Mouse (Mus musculus): Measurements from ENCODE around the gene Lmo2. TPM values are rescaled to one million over a fixed set of nuclear protein-coding genes. Genes with fewer than 3 reads are reported as not detected.

The Lmo2 gene
- polyA plus RNA-seq, 1 experiment from 2014 or later = 33.1 TPM

- peak; percentile 98 for ATAC-seq (ENCODE audit: low FRiP score, low TSS enrichment)
- peak within 1 kb of the TSS; percentile 71 for H3K27ac ChIP-seq (ENCODE audit: low read length)
- 1% methylated on average over 40 of the region's 44 CpGs for WGBS
These were observed 69.8 kb downstream of the Lmo2 start, which contains the start of gene Fbxo3 for GRCm38 (mm10) chr2:104027458-104028138. Gene Fbxo3 (plus strand): TSS chr2:104027721.

GRCm38 (mm10) chr2:104028139-104028723 is 70.4 kb downstream of the Lmo2 start, which contains the start of gene 4931422A03Rik:
Gene 4931422A03Rik (minus strand): TSS chr2:104028361.
- Histone ChIP-seq H3K9ac (replicated peaks; ENCODE audit: low read length) (peak within 1 kb of the TSS; percentile 98), H3K4me3 (ENCODE audit: low read length) (peak within 1 kb of the TSS; percentile 99), H3K4me2 (replicated peaks; ENCODE audit: low read depth, low read length) (peak within 1 kb of the TSS; percentile 91), H3K27me3 (ENCODE audit: insufficient read depth, low read length) (no peaks in the 10 kb centered on the region), H3K36me3 (ENCODE audit: insufficient read depth, low read length) (peaks cover 5% of the 10 kb centered on the region; the same call in 1 of the 2 replicates), H3K4me1 (ENCODE audit: insufficient read depth, low read length) (peaks cover 20% of the 10 kb centered on the region; the same call in 1 of the 2 replicates), H3K27ac (ENCODE audit: low read length) (peak within 1 kb of the TSS; percentile 71), H3K9me3 (ENCODE audit: low read length) (no peaks in the 10 kb centered on the region)
- under 1% methylated on average over 32 of the region's 32 CpGs for WGBS
- ATAC-seq (ENCODE audit: low FRiP score, low TSS enrichment) = peak; percentile 86; the same call in 1 of the 2 replicates

More at GRCm38 (mm10) chr2:104027458-104028138, 69.8 kb downstream of the Lmo2 start, which contains the start of gene Fbxo3:
- Histone ChIP-seq H3K4me2 (replicated peaks; ENCODE audit: low read depth, low read length) (peak within 1 kb of the TSS; percentile 91), H3K27me3 (ENCODE audit: insufficient read depth, low read length) (no peaks in the 10 kb centered on the region), H3K9me3 (ENCODE audit: low read length) (no peaks in the 10 kb centered on the region), H3K4me3 (ENCODE audit: low read length) (peak within 1 kb of the TSS; percentile 99), H3K36me3 (ENCODE audit: insufficient read depth, low read length) (0 out of 2 replicates have a peak, but pooled peaks cover 5% of the 10 kb centered on the region), H3K4me1 (ENCODE audit: insufficient read depth, low read length) (peaks cover 20% of the 10 kb centered on the region; the same call in 1 of the 2 replicates), H3K9ac (replicated peaks; ENCODE audit: low read length) (peak within 1 kb of the TSS; percentile 98)

GRCm38 (mm10) chr2:104029074-104029473 is 71.3 kb downstream of the Lmo2 start:
- peak overlapping the region; percentile 91 for H3K4me2 ChIP-seq (replicated peaks; ENCODE audit: low read depth, low read length)
- ATAC-seq (ENCODE audit: low FRiP score, low TSS enrichment) = no peak
- no peaks in the 10 kb centered on the region for H3K27me3 ChIP-seq (ENCODE audit: insufficient read depth, low read length)
- H3K9ac ChIP-seq (replicated peaks; ENCODE audit: low read length) = no peak overlapping the region
- 69% methylated on average over 2 of the region's 2 CpGs for WGBS
- peaks cover 10% of the 10 kb centered on the region for H3K36me3 ChIP-seq (ENCODE audit: insufficient read depth, low read length)
- no peaks in the 10 kb centered on the region for H3K9me3 ChIP-seq (ENCODE audit: low read length)
- peaks cover 20% of the 10 kb centered on the region; the same call in 1 of the 2 replicates for H3K4me1 ChIP-seq (ENCODE audit: insufficient read depth, low read length)
- peak overlapping the region; percentile 99 for H3K4me3 ChIP-seq (ENCODE audit: low read length)
- H3K27ac ChIP-seq (ENCODE audit: low read length) = no peak overlapping the region

- ATAC-seq (ENCODE audit: low FRiP score, low TSS enrichment) = no peak
- WGBS = 76% methylated on average over 3 of the region's 3 CpGs
These were observed 72.6 kb downstream of the Lmo2 start for GRCm38 (mm10) chr2:104030381-104030780.

More at GRCm38 (mm10) chr2:104030381-104030780, 72.6 kb downstream of the Lmo2 start:
- H3K27ac ChIP-seq (ENCODE audit: low read length) = no peak overlapping the region
- H3K4me2 ChIP-seq (replicated peaks; ENCODE audit: low read depth, low read length) = no peak overlapping the region
- no peaks in the 10 kb centered on the region for H3K9me3 ChIP-seq (ENCODE audit: low read length)
- H3K4me1 ChIP-seq (ENCODE audit: insufficient read depth, low read length) = peaks cover 20% of the 10 kb centered on the region; the same call in 1 of the 2 replicates
- peaks cover 16% of the 10 kb centered on the region for H3K36me3 ChIP-seq (ENCODE audit: insufficient read depth, low read length)
- H3K27me3 ChIP-seq (ENCODE audit: insufficient read depth, low read length) = no peaks in the 10 kb centered on the region
- H3K9ac ChIP-seq (replicated peaks; ENCODE audit: low read length) = no peak overlapping the region
- H3K4me3 ChIP-seq (ENCODE audit: low read length) = no peak overlapping the region

Other genes with a start within 250 kb of the Lmo2 start
- gene Nat10, start 196.7 kb upstream of the Lmo2 start, polyA plus RNA-seq (2015; fragmentation: Nextera tagmentation; extraction: Ambion mirVana) = 32.1 and 32.2 TPM in 2 replicates
- gene Caprin1, start 160.3 kb upstream of the Lmo2 start, polyA plus RNA-seq (2015; fragmentation: Nextera tagmentation; extraction: Ambion mirVana) = 324 and 325 TPM in 2 replicates
- 59.7 and 61.1 TPM in 2 replicates for gene Fbxo3, start 69.7 kb downstream of the Lmo2 start, polyA plus RNA-seq (2015; fragmentation: Nextera tagmentation; extraction: Ambion mirVana)
- 2.0 and 2.6 TPM in 2 replicates for gene 4931422A03Rik, start 70.4 kb downstream of the Lmo2 start, polyA plus RNA-seq (2015; fragmentation: Nextera tagmentation; extraction: Ambion mirVana)
- not detected in 2 replicates for gene Gm10912, start 107.8 kb downstream of the Lmo2 start, polyA plus RNA-seq (2015; fragmentation: Nextera tagmentation; extraction: Ambion mirVana)
- gene Gm10799, start 110.6 kb downstream of the Lmo2 start, polyA plus RNA-seq (2015; fragmentation: Nextera tagmentation; extraction: Ambion mirVana) = not detected in 2 replicates
- 6.3 and 7.2 TPM in 2 replicates for gene Cd59b, start 111.9 kb downstream of the Lmo2 start, polyA plus RNA-seq (2015; fragmentation: Nextera tagmentation; extraction: Ambion mirVana)
- gene Cd59a, start 137.8 kb downstream of the Lmo2 start, polyA plus RNA-seq (2015; fragmentation: Nextera tagmentation; extraction: Ambion mirVana) = 45.4 and 48.4 TPM in 2 replicates
- not detected in 2 replicates for gene A930018P22Rik, start 164.8 kb downstream of the Lmo2 start, polyA plus RNA-seq (2015; fragmentation: Nextera tagmentation; extraction: Ambion mirVana)

Measured in kidney, embryonic 16.5 days (tissue).